ENCODE assay signal across 7 mouse cellular contexts in genomic region chr10:78351887-78352665, GRCm38 (mm10). TPM values are rescaled to one million over a fixed set of nuclear protein-coding genes. Genes with fewer than 3 reads are reported as not detected.
A peak's percentile ranks its signal among the peaks of the same experiment; 100 is the strongest.
DNase-seq lines count a peak whose midpoint lies in the region; ATAC-seq lines count a peak whose summit lies in the region.

Gene Agpat3 (minus strand): TSS chr10:78352489.

- WGBS in embryonic facial prominence, embryonic 13.5 days, result under 1% methylated on average over 82 of the region's 113 CpGs
- WGBS in limb, embryonic 12.5 days, result under 1% methylated on average over 84 of the region's 113 CpGs
- WGBS in midbrain, embryonic 13.5 days, result 0% methylated on average over 82 of the region's 113 CpGs

- peaks cover 7% of the 10 kb centered on the region; the same call in 1 of the 2 replicates for H3K36me3 ChIP-seq in embryonic facial prominence, embryonic 13.5 days
- H3K36me3 ChIP-seq in limb, embryonic 12.5 days, result peaks cover 5% of the 10 kb centered on the region; the same call in 1 of the 2 replicates
- H3K36me3 ChIP-seq in midbrain, embryonic 13.5 days, result peaks cover 6% of the 10 kb centered on the region; the same call in 1 of the 2 replicates

- peaks cover 37% of the 10 kb centered on the region for H3K4me1 ChIP-seq in embryonic facial prominence, embryonic 13.5 days
- H3K4me1 ChIP-seq in limb, embryonic 12.5 days (replicated peaks), result peaks cover 27% of the 10 kb centered on the region
- peaks cover 36% of the 10 kb centered on the region for H3K4me1 ChIP-seq in midbrain, embryonic 13.5 days (replicated peaks)

- peak within 1 kb of the TSS; percentile 60; the same call in 1 of the 2 replicates for H3K27ac ChIP-seq in embryonic facial prominence, embryonic 13.5 days
- H3K27ac ChIP-seq in limb, embryonic 12.5 days, result peak within 1 kb of the TSS; percentile 69
- peak within 1 kb of the TSS; percentile 75 for H3K27ac ChIP-seq in midbrain, embryonic 13.5 days

- no peaks in the 10 kb centered on the region for H3K9me3 ChIP-seq in embryonic facial prominence, embryonic 13.5 days
- no peaks in the 10 kb centered on the region; the same call in 1 of the 2 replicates for H3K9me3 ChIP-seq in limb, embryonic 12.5 days
- no peaks in the 10 kb centered on the region for H3K9me3 ChIP-seq in midbrain, embryonic 13.5 days

- peak within 1 kb of the TSS; percentile 97 for H3K9ac ChIP-seq in embryonic facial prominence, embryonic 13.5 days
- H3K9ac ChIP-seq in limb, embryonic 12.5 days (replicated peaks), result peak within 1 kb of the TSS; percentile 94
- H3K9ac ChIP-seq in midbrain, embryonic 13.5 days (replicated peaks), result peak within 1 kb of the TSS; percentile 99

- H3K4me3 ChIP-seq in embryonic facial prominence, embryonic 13.5 days, result peak within 1 kb of the TSS; percentile 93
- H3K4me3 ChIP-seq in limb, embryonic 12.5 days (replicated peaks), result peak within 1 kb of the TSS; percentile 83
- H3K4me3 ChIP-seq in midbrain, embryonic 13.5 days (replicated peaks), result peak within 1 kb of the TSS; percentile 96

- H3K4me2 ChIP-seq in embryonic facial prominence, embryonic 13.5 days, result peak within 1 kb of the TSS; percentile 84
- H3K4me2 ChIP-seq in limb, embryonic 12.5 days, result peak within 1 kb of the TSS; percentile 88
- peak within 1 kb of the TSS; percentile 86 for H3K4me2 ChIP-seq in midbrain, embryonic 13.5 days (replicated peaks)

- H3K27me3 ChIP-seq in embryonic facial prominence, embryonic 13.5 days, result no peaks in the 10 kb centered on the region
- 0 out of 2 replicates have a peak, but pooled peaks cover 2% of the 10 kb centered on the region for H3K27me3 ChIP-seq in limb, embryonic 12.5 days
- no peaks in the 10 kb centered on the region for H3K27me3 ChIP-seq in midbrain, embryonic 13.5 days

- peak; percentile 61; the same call in 1 of the 2 replicates for ATAC-seq in embryonic facial prominence, embryonic 13.5 days (ENCODE audit: insufficient number of reproducible peaks, insufficient read depth, low FRiP score, low TSS enrichment, low read depth)
- peak; percentile 62; the same call in 1 of the 2 replicates for ATAC-seq in limb, embryonic 12.5 days (ENCODE audit: insufficient number of reproducible peaks, insufficient read depth, low FRiP score, low TSS enrichment, low read depth)
- peak; percentile 88 for ATAC-seq in midbrain, embryonic 13.5 days

- no peak for DNase-seq in adrenal gland, adult 8-10 months
- DNase-seq in heart, adult 8-10 months (ENCODE audit: low spot score), result peak; percentile 23
- DNase-seq in kidney, adult 8-10 months, result peak; percentile 43 to 54
- peak; percentile 29 for DNase-seq in spleen, adult 12 weeks (ENCODE audit: low spot score)

RNA-seq across cellular contexts. Expression of gene Agpat3, which starts in this region (rescaled TPM):
- total RNA-seq in adrenal gland, adult 8-10 months (2022), result 100 to 1,000 TPM; 228 to 370 (median 267) TPM
- polyA plus RNA-seq in embryonic facial prominence, embryonic 13.5 days (2015; fragmentation: Nextera tagmentation; extraction: Ambion mirVana), result 51.9 and 57.5 TPM in 2 replicates
- 100 to 1,000 TPM; 206 to 254 (median 219) TPM for total RNA-seq in heart, adult 8-10 months (2022)
- 48.7 and 52.7 TPM in 2 replicates for polyA plus RNA-seq in limb, embryonic 12.5 days (2016; fragmentation: Nextera tagmentation; extraction: Ambion mirVana)
- polyA plus RNA-seq in midbrain, embryonic 13.5 days (2015; fragmentation: Nextera tagmentation; extraction: Ambion mirVana), result 39.3 and 50.9 TPM in 2 replicates
